Mouse (Mus musculus): ENCODE data around the gene Klhl5. TPM values are rescaled to one million over a fixed set of nuclear protein-coding genes. Genes with fewer than 3 reads are reported as not detected.

The Klhl5 gene
- polyA plus RNA-seq (2015; fragmentation: Nextera tagmentation; extraction: Ambion mirVana): 3.9 and 4.4 TPM in 2 replicates

GRCm38 (mm10) chr5:65106876-65107772 lies at the start of gene Klhl5:
Gene Klhl5 (plus strand): TSS chr5:65107539.
- 6% methylated on average over 44 of the region's 56 CpGs for WGBS (ENCODE audit: insufficient replicate concordance)
- H3K9me3 ChIP-seq (replicated peaks): no peaks in the 10 kb centered on the region
- H3K4me2 ChIP-seq: peak within 1 kb of the TSS; percentile 89
- peak within 1 kb of the TSS; percentile 75 for H3K27ac ChIP-seq
- DNase-seq: peak; percentile 66
- peaks cover 29% of the 10 kb centered on the region for H3K4me1 ChIP-seq (replicated peaks)
- peak; percentile 90 for ATAC-seq (ENCODE audit: low read depth)
- peak within 1 kb of the TSS; percentile 82 for H3K9ac ChIP-seq
- no peaks in the 10 kb centered on the region for H3K27me3 ChIP-seq
- H3K36me3 ChIP-seq: no peaks in the 10 kb centered on the region
- H3K4me3 ChIP-seq (replicated peaks): peak within 1 kb of the TSS; percentile 76

GRCm38 (mm10) chr5:65057596-65057995 lies 49.7 kb upstream of the Klhl5 start:
- 87% methylated on average over 6 of the region's 6 CpGs for WGBS (ENCODE audit: insufficient replicate concordance)

DNA sequence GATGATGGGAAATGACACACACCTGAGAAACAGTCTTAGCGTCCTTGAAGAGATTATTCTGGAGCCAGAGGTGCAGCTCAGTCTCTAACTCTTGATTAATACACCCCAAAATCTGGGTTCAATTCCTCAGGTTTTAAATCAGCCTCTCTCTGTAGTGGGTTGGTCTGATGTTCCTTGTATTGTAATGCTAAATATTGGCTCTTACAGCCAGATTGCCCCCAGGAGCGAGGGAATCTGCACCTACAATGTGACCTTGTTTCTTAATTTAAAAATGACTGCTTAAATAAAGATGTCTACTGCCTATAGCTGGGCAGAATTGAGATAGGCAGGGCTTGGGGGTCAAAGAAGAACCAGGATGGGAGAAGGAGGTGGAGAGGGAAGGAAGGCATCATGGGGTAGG lies 47.5 kb upstream of the Klhl5 start:
- no peaks in the 10 kb centered on the region for H3K27me3 ChIP-seq
- WGBS (ENCODE audit: insufficient replicate concordance): 65% methylated on average over 2 of the region's 2 CpGs
- no peaks in the 10 kb centered on the region for H3K4me1 ChIP-seq (replicated peaks)
- no peaks in the 10 kb centered on the region for H3K36me3 ChIP-seq
- H3K9me3 ChIP-seq (replicated peaks): no peaks in the 10 kb centered on the region
- no peak overlapping the region for H3K27ac ChIP-seq
- H3K4me3 ChIP-seq (replicated peaks): no peak overlapping the region
- DNase-seq: no peak
- H3K4me2 ChIP-seq: no peak overlapping the region
- H3K9ac ChIP-seq: no peak overlapping the region
- ATAC-seq (ENCODE audit: low read depth): no peak

More at GRCm38 (mm10) chr5:65057596-65057995, 49.7 kb upstream of the Klhl5 start:
- H3K4me2 ChIP-seq: no peak overlapping the region
- no peaks in the 10 kb centered on the region for H3K9me3 ChIP-seq (replicated peaks)
- no peaks in the 10 kb centered on the region for H3K36me3 ChIP-seq
- H3K9ac ChIP-seq: no peak overlapping the region
- H3K4me1 ChIP-seq (replicated peaks): no peaks in the 10 kb centered on the region
- H3K27me3 ChIP-seq: no peaks in the 10 kb centered on the region
- H3K27ac ChIP-seq: no peak overlapping the region
- DNase-seq: no peak
- no peak overlapping the region for H3K4me3 ChIP-seq (replicated peaks)
- ATAC-seq (ENCODE audit: low read depth): no peak

GRCm38 (mm10) chr5:65062236-65062635 lies 45.1 kb upstream of the Klhl5 start:
- ATAC-seq (ENCODE audit: low read depth) (no peak), DNase-seq (no peak)
- Histone ChIP-seq H3K9me3 (replicated peaks) (no peaks in the 10 kb centered on the region), H3K27me3 (no peaks in the 10 kb centered on the region), H3K4me3 (replicated peaks) (no peak overlapping the region), H3K36me3 (no peaks in the 10 kb centered on the region), H3K4me1 (replicated peaks) (no peaks in the 10 kb centered on the region), H3K9ac (no peak overlapping the region), H3K4me2 (no peak overlapping the region), H3K27ac (no peak overlapping the region)
- WGBS (ENCODE audit: insufficient replicate concordance): 70% methylated on average over 4 of the region's 4 CpGs

- no peak overlapping the region for H3K27ac ChIP-seq
- 70% methylated on average over 2 of the region's 2 CpGs for WGBS (ENCODE audit: insufficient replicate concordance)
- H3K4me2 ChIP-seq: no peak overlapping the region
- ATAC-seq (ENCODE audit: low read depth) (no peak), DNase-seq (no peak)
- no peaks in the 10 kb centered on the region for H3K27me3 ChIP-seq
- H3K4me3 ChIP-seq (replicated peaks): no peak overlapping the region
- no peaks in the 10 kb centered on the region for H3K4me1 ChIP-seq (replicated peaks)
- no peaks in the 10 kb centered on the region for H3K36me3 ChIP-seq
- H3K9ac ChIP-seq: no peak overlapping the region
- H3K9me3 ChIP-seq (replicated peaks): no peaks in the 10 kb centered on the region
Observed at GRCm38 (mm10) chr5:65063266-65063665, 44.1 kb upstream of the Klhl5 start.

GRCm38 (mm10) chr5:65068166-65068565 lies 39.2 kb upstream of the Klhl5 start:
- DNase-seq: no peak
- no peak for ATAC-seq (ENCODE audit: low read depth)
- Histone ChIP-seq H3K4me1 (replicated peaks) (no peaks in the 10 kb centered on the region), H3K9me3 (replicated peaks) (no peaks in the 10 kb centered on the region), H3K4me2 (no peak overlapping the region), H3K36me3 (no peaks in the 10 kb centered on the region), H3K27ac (no peak overlapping the region), H3K9ac (no peak overlapping the region), H3K27me3 (no peaks in the 10 kb centered on the region), H3K4me3 (replicated peaks) (no peak overlapping the region)
- WGBS (ENCODE audit: insufficient replicate concordance): 72% methylated on average over 6 of the region's 6 CpGs

DNA sequence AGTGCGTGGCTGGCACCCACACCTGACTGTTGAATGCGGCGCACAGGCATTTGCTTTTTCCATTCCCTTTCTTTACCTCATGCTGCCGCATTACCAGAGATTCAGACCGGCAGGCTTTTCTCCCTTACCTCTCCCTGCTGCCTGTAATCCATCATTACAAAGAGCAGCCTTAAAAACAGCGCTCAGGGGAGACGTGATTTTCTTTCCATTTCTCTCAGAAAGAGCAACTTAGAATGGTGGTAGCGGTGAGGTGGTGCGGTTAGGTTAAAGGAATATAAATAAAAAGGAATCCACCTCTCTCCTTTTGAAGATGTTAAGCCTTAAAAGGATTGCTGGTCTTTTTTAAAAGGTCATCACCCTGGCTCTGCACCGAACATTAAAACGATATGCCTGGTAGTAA lies 37.5 kb upstream of the Klhl5 start:
- ATAC-seq (ENCODE audit: low read depth) (no peak), DNase-seq (no peak)
- Histone ChIP-seq H3K4me1 (replicated peaks) (no peaks in the 10 kb centered on the region), H3K9me3 (replicated peaks) (no peaks in the 10 kb centered on the region), H3K27me3 (no peaks in the 10 kb centered on the region), H3K4me3 (replicated peaks) (no peak overlapping the region), H3K9ac (no peak overlapping the region), H3K4me2 (no peak overlapping the region), H3K27ac (no peak overlapping the region), H3K36me3 (no peaks in the 10 kb centered on the region)
- 74% methylated on average over 11 of the region's 11 CpGs for WGBS (ENCODE audit: insufficient replicate concordance)

DNA sequence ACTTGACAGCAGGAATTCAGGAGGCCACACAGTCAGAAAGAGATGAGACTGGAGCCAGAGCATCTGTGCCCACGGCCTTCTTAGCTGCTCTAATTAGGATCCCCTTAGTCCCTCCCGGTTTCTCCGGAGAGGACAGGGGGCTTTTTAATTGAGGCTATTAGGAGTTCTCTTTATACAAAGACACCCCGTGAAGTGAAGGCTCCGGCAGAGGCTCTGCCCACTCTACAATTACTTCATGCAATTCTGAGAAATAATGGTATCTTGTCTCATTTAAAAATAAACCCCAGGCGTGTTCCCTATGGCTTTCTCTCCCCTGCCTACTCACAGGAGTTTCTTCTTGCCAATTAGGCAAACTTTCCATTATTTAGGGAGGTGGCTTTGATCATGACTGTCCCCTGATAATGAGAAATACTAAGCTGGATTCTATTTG lies 35.6 kb upstream of the Klhl5 start:
- H3K4me1 ChIP-seq (replicated peaks): no peaks in the 10 kb centered on the region
- ATAC-seq (ENCODE audit: low read depth) (no peak), DNase-seq (no peak)
- no peak overlapping the region for H3K27ac ChIP-seq
- 61% methylated on average over 6 of the region's 6 CpGs for WGBS (ENCODE audit: insufficient replicate concordance)
- no peaks in the 10 kb centered on the region for H3K36me3 ChIP-seq
- no peak overlapping the region for H3K4me3 ChIP-seq (replicated peaks)
- no peaks in the 10 kb centered on the region for H3K27me3 ChIP-seq
- H3K4me2 ChIP-seq: no peak overlapping the region
- no peak overlapping the region for H3K9ac ChIP-seq
- no peaks in the 10 kb centered on the region for H3K9me3 ChIP-seq (replicated peaks)

DNA sequence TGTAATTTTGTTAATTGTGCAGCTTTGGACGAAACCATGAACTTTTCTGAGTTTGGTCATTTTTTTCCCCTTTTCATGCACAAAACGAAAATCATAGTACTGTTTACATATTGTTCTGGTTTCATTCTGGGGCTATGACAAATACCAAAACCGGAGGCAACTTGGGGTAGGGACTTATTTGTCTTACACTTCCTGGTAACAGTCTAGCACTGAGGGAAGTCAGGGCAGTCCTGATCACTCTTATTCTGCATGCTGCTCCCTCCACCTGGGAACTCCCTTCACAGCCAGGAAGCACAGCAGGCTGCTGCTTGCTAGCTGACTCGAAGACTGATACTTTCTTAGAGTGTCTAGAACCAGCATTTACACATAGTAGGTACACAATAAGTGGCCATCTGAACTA lies 34.1 kb upstream of the Klhl5 start:
- WGBS (ENCODE audit: insufficient replicate concordance): 47% methylated on average over 4 of the region's 4 CpGs
- Histone ChIP-seq H3K9ac (no peak overlapping the region), H3K4me1 (replicated peaks) (peaks cover 5% of the 10 kb centered on the region; the same call in 1 of the 2 replicates), H3K9me3 (replicated peaks) (no peaks in the 10 kb centered on the region), H3K36me3 (no peaks in the 10 kb centered on the region), H3K27me3 (no peaks in the 10 kb centered on the region), H3K27ac (no peak overlapping the region), H3K4me3 (replicated peaks) (no peak overlapping the region), H3K4me2 (no peak overlapping the region)
- no peak for DNase-seq
- no peak for ATAC-seq (ENCODE audit: low read depth)

GRCm38 (mm10) chr5:65074693-65075092 lies 32.6 kb upstream of the Klhl5 start:
- H3K4me2 ChIP-seq: no peak overlapping the region
- no peaks in the 10 kb centered on the region for H3K36me3 ChIP-seq
- H3K9ac ChIP-seq: no peak overlapping the region
- no peak for DNase-seq
- H3K4me3 ChIP-seq (replicated peaks): no peak overlapping the region
- H3K4me1 ChIP-seq (replicated peaks): peaks cover 5% of the 10 kb centered on the region; the same call in 1 of the 2 replicates
- H3K9me3 ChIP-seq (replicated peaks): no peaks in the 10 kb centered on the region
- no peak for ATAC-seq (ENCODE audit: low read depth)
- H3K27me3 ChIP-seq: no peaks in the 10 kb centered on the region
- WGBS (ENCODE audit: insufficient replicate concordance): 57% methylated on average over 7 of the region's 7 CpGs
- H3K27ac ChIP-seq: no peak overlapping the region

DNA sequence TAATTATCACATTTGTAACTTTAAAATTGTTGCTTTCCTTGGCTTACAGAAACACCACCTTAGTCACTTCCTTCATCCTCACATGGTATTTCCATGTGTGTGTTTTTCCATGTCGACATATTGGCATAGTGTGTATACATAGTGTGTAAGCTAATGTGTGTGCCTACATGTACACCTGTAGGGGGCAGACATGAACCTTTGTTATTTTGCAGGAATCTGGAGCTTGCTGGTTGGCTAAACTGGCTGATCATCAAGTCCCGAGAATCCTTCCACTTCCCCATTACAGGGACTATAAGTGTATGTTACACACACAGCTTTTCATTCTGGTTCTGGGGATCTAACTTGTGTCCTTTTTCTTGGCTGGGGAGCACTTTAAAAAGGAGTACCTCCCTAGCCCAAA lies 31.3 kb upstream of the Klhl5 start:
- H3K9me3 ChIP-seq (replicated peaks): no peaks in the 10 kb centered on the region
- ATAC-seq (ENCODE audit: low read depth) (no peak), DNase-seq (no peak)
- no peak overlapping the region for H3K4me3 ChIP-seq (replicated peaks)
- no peak overlapping the region for H3K27ac ChIP-seq
- H3K4me1 ChIP-seq (replicated peaks): peaks cover 5% of the 10 kb centered on the region; the same call in 1 of the 2 replicates
- no peak overlapping the region for H3K4me2 ChIP-seq
- no peak overlapping the region for H3K9ac ChIP-seq
- H3K36me3 ChIP-seq: no peaks in the 10 kb centered on the region
- H3K27me3 ChIP-seq: no peaks in the 10 kb centered on the region
- WGBS (ENCODE audit: insufficient replicate concordance): 48% methylated on average over 2 of the region's 2 CpGs

GRCm38 (mm10) chr5:65076748-65077147 lies 30.6 kb upstream of the Klhl5 start:
- 48% methylated on average over 3 of the region's 3 CpGs for WGBS (ENCODE audit: insufficient replicate concordance)
- Histone ChIP-seq H3K4me1 (replicated peaks) (peaks cover 5% of the 10 kb centered on the region; the same call in 1 of the 2 replicates), H3K4me2 (no peak overlapping the region), H3K27ac (no peak overlapping the region), H3K36me3 (no peaks in the 10 kb centered on the region), H3K9me3 (replicated peaks) (no peaks in the 10 kb centered on the region), H3K27me3 (no peaks in the 10 kb centered on the region), H3K4me3 (replicated peaks) (no peak overlapping the region), H3K9ac (no peak overlapping the region)
- no peak for DNase-seq
- no peak for ATAC-seq (ENCODE audit: low read depth)

All from liver, embryonic 13.5 days (tissue).